Mouse (Mus musculus) CH12F3 (cell line): Measurements from ENCODE around the gene Olfr32.
"Not testable (repeated sequence)": the region's sequence is repeated elsewhere in the genome, so short reads cannot be mapped to it uniquely, and the experiment has no call there.

Experiments used
- in situ Hi-C: fragments of 300-500 bp; cut with MboI; formaldehyde crosslinking; loops from 2 replicates; pipeline ENCODE4 v1.14.3; 2020; ENCODE audit warnings: low sequenced_read_pairs

The Olfr32 gene

GRCm38 (mm10) chr2:90142196-90142595 is at the start of gene Olfr32:
Gene Olfr32, minus strand, starts transcription at chr2:90142296.
- in situ Hi-C loops: no loop called here

GRCm38 (mm10) chr2:90187082-90187481 is 45.0 kb upstream of the Olfr32 start:
- in situ Hi-C loops: not testable (repeated sequence)

GRCm38 (mm10) chr2:90186082-90186481 is 44.0 kb upstream of the Olfr32 start:
- in situ Hi-C loops: not testable (repeated sequence)

GRCm38 (mm10) chr2:90153916-90154315 is 11.8 kb upstream of the Olfr32 start:
- in situ Hi-C loops: no loop called here

GRCm38 (mm10) chr2:90152991-90153390 is 10.9 kb upstream of the Olfr32 start, which contains the start of gene Olfr1270:
Gene Olfr1270, minus strand, starts transcription at chr2:90153091.
- in situ Hi-C loops: no loop called here

GRCm38 (mm10) chr2:90121312-90121711 is 20.8 kb downstream of the Olfr32 start, which contains the start of gene Olfr1269:
Gene Olfr1269, minus strand, starts transcription at chr2:90121412.
- in situ Hi-C loops: no loop called here
